Mouse (Mus musculus): ENCODE results near the gene Usp34.

- TF ChIP-seq CTCF (IDR thresholded peaks at IDR 0.05; ENCODE audit: extremely low read depth, insufficient read depth, insufficient read length, insufficient replicate concordance) (no peak), POLR2A (IDR thresholded peaks at IDR 0.05; ENCODE audit: low read depth, low read length) (no peak)
These were observed 85.9 kb downstream of the Usp34 start for GRCm38 (mm10) chr11:23392567-23392966.
